Mouse (Mus musculus): ENCODE data around the gene Pde3a. TPM values are rescaled to one million over a fixed set of nuclear protein-coding genes. Genes with fewer than 3 reads are reported as not detected.

Pde3a gene
- polyA plus RNA-seq, 1 experiment = not detected

GRCm38 (mm10) chr6:141447547-141447946, 198.5 kb downstream of the Pde3a start:
- TF ChIP-seq MYOG (IDR thresholded peaks at IDR 0.05; ENCODE audit: control insufficient read depth, extremely low read depth, insufficient read length) (no peak), MYOD1 (IDR thresholded peaks at IDR 0.05; ENCODE audit: control insufficient read depth, insufficient read length, low read depth) (no peak), MAX (IDR thresholded peaks at IDR 0.05) (no peak), USF1 (IDR thresholded peaks at IDR 0.05; ENCODE audit: low read depth) (no peak), FOSL1 (IDR thresholded peaks at IDR 0.05; ENCODE audit: insufficient read depth, low read length, poor library complexity, severe bottlenecking) (no peak), CTCF (IDR thresholded peaks at IDR 0.05; ENCODE audit: control insufficient read depth, insufficient read depth, insufficient read length) (no peak), CEBPB (IDR thresholded peaks at IDR 0.05; ENCODE audit: low read depth) (no peak)
- H3K36me3 ChIP-seq (ENCODE audit: control insufficient read depth, insufficient read depth) = no peaks in the 10 kb centered on the region
- no peaks in the 10 kb centered on the region for H3K79me3 ChIP-seq (ENCODE audit: low read depth)

GRCm38 (mm10) chr6:141448886-141449285, 199.8 kb downstream of the Pde3a start:
- Histone ChIP-seq H3K27me3 (ENCODE audit: control insufficient read depth, insufficient read depth, insufficient read length) (no peaks in the 10 kb centered on the region), H3K79me2 (ENCODE audit: control insufficient read depth, insufficient read depth) (no peaks in the 10 kb centered on the region), H3ac (ENCODE audit: control insufficient read depth, insufficient read length, low read depth) (no peak overlapping the region), H3K36me3 (ENCODE audit: control insufficient read depth, insufficient read depth) (no peaks in the 10 kb centered on the region), H3K79me3 (ENCODE audit: low read depth) (no peaks in the 10 kb centered on the region), H3K4me3 (ENCODE audit: insufficient read depth, poor library complexity, severe bottlenecking) (no peak overlapping the region)
- TF ChIP-seq MYOG (IDR thresholded peaks at IDR 0.05; ENCODE audit: control insufficient read depth, extremely low read depth, insufficient read length) = no peak
- no peak for TF ChIP-seq CTCF (IDR thresholded peaks at IDR 0.05; ENCODE audit: control insufficient read depth, insufficient read depth, insufficient read length)
- TF ChIP-seq MYOD1 (IDR thresholded peaks at IDR 0.05; ENCODE audit: control insufficient read depth, insufficient read length, low read depth) = no peak
- TF ChIP-seq USF1 (IDR thresholded peaks at IDR 0.05; ENCODE audit: low read depth) = no peak
- TF ChIP-seq MAX (IDR thresholded peaks at IDR 0.05) = no peak
- TF ChIP-seq CEBPB (IDR thresholded peaks at IDR 0.05; ENCODE audit: low read depth) = no peak
- TF ChIP-seq FOSL1 (IDR thresholded peaks at IDR 0.05; ENCODE audit: insufficient read depth, low read length, poor library complexity, severe bottlenecking) = no peak

More at GRCm38 (mm10) chr6:141447547-141447946, 198.5 kb downstream of the Pde3a start:
- H3K4me3 ChIP-seq (ENCODE audit: insufficient read depth, poor library complexity, severe bottlenecking) = no peak overlapping the region
- H3K79me2 ChIP-seq (ENCODE audit: control insufficient read depth, insufficient read depth) = no peaks in the 10 kb centered on the region
- no peak overlapping the region for H3ac ChIP-seq (ENCODE audit: control insufficient read depth, insufficient read length, low read depth)
- no peaks in the 10 kb centered on the region for H3K27me3 ChIP-seq (ENCODE audit: control insufficient read depth, insufficient read depth, insufficient read length)

GRCm38 (mm10) chr6:141455335-141455734, 206.3 kb downstream of the Pde3a start:
- Histone ChIP-seq H3K79me3 (ENCODE audit: low read depth) (no peaks in the 10 kb centered on the region), H3ac (ENCODE audit: control insufficient read depth, insufficient read length, low read depth) (no peak overlapping the region), H3K27me3 (ENCODE audit: control insufficient read depth, insufficient read depth, insufficient read length) (no peaks in the 10 kb centered on the region), H3K4me3 (ENCODE audit: insufficient read depth, poor library complexity, severe bottlenecking) (no peak overlapping the region), H3K36me3 (ENCODE audit: control insufficient read depth, insufficient read depth) (no peaks in the 10 kb centered on the region), H3K79me2 (ENCODE audit: control insufficient read depth, insufficient read depth) (no peaks in the 10 kb centered on the region)
- TF ChIP-seq CTCF (IDR thresholded peaks at IDR 0.05; ENCODE audit: control insufficient read depth, insufficient read depth, insufficient read length) (no peak), USF1 (IDR thresholded peaks at IDR 0.05; ENCODE audit: low read depth) (no peak), FOSL1 (IDR thresholded peaks at IDR 0.05; ENCODE audit: insufficient read depth, low read length, poor library complexity, severe bottlenecking) (no peak), MYOG (IDR thresholded peaks at IDR 0.05; ENCODE audit: control insufficient read depth, extremely low read depth, insufficient read length) (no peak), MYOD1 (IDR thresholded peaks at IDR 0.05; ENCODE audit: control insufficient read depth, insufficient read length, low read depth) (no peak)

GRCm38 (mm10) chr6:141456591-141456990, 207.5 kb downstream of the Pde3a start:
- TF ChIP-seq CEBPB (IDR thresholded peaks at IDR 0.05; ENCODE audit: low read depth) = no peak
- no peak for TF ChIP-seq FOSL1 (IDR thresholded peaks at IDR 0.05; ENCODE audit: insufficient read depth, low read length, poor library complexity, severe bottlenecking)
- TF ChIP-seq MYOG (IDR thresholded peaks at IDR 0.05; ENCODE audit: control insufficient read depth, extremely low read depth, insufficient read length) = no peak
- TF ChIP-seq CTCF (IDR thresholded peaks at IDR 0.05; ENCODE audit: control insufficient read depth, insufficient read depth, insufficient read length) = no peak
- TF ChIP-seq MAX (IDR thresholded peaks at IDR 0.05) = no peak
- no peak for TF ChIP-seq MYOD1 (IDR thresholded peaks at IDR 0.05; ENCODE audit: control insufficient read depth, insufficient read length, low read depth)
- no peak for TF ChIP-seq USF1 (IDR thresholded peaks at IDR 0.05; ENCODE audit: low read depth)
- H3K4me3 ChIP-seq (ENCODE audit: insufficient read depth, poor library complexity, severe bottlenecking) = no peak overlapping the region
- H3ac ChIP-seq (ENCODE audit: control insufficient read depth, insufficient read length, low read depth) = no peak overlapping the region
- no peaks in the 10 kb centered on the region for H3K79me3 ChIP-seq (ENCODE audit: low read depth)
- H3K36me3 ChIP-seq (ENCODE audit: control insufficient read depth, insufficient read depth) = no peaks in the 10 kb centered on the region
- no peaks in the 10 kb centered on the region for H3K79me2 ChIP-seq (ENCODE audit: control insufficient read depth, insufficient read depth)
- no peaks in the 10 kb centered on the region for H3K27me3 ChIP-seq (ENCODE audit: control insufficient read depth, insufficient read depth, insufficient read length)

GRCm38 (mm10) chr6:141470251-141470650, 221.2 kb downstream of the Pde3a start:
- H3K36me3 ChIP-seq (ENCODE audit: control insufficient read depth, insufficient read depth) = no peaks in the 10 kb centered on the region
- TF ChIP-seq CTCF (IDR thresholded peaks at IDR 0.05; ENCODE audit: control insufficient read depth, insufficient read depth, insufficient read length) = no peak
- no peak for TF ChIP-seq CEBPB (IDR thresholded peaks at IDR 0.05; ENCODE audit: low read depth)
- TF ChIP-seq MAX (IDR thresholded peaks at IDR 0.05) = no peak
- TF ChIP-seq USF1 (IDR thresholded peaks at IDR 0.05; ENCODE audit: low read depth) = no peak
- TF ChIP-seq MYOG (IDR thresholded peaks at IDR 0.05; ENCODE audit: control insufficient read depth, extremely low read depth, insufficient read length) = no peak
- no peak for TF ChIP-seq FOSL1 (IDR thresholded peaks at IDR 0.05; ENCODE audit: insufficient read depth, low read length, poor library complexity, severe bottlenecking)
- no peak for TF ChIP-seq MYOD1 (IDR thresholded peaks at IDR 0.05; ENCODE audit: control insufficient read depth, insufficient read length, low read depth)
- H3K79me2 ChIP-seq (ENCODE audit: control insufficient read depth, insufficient read depth) = no peaks in the 10 kb centered on the region
- H3K27me3 ChIP-seq (ENCODE audit: control insufficient read depth, insufficient read depth, insufficient read length) = no peaks in the 10 kb centered on the region
- no peaks in the 10 kb centered on the region for H3K79me3 ChIP-seq (ENCODE audit: low read depth)
- no peak overlapping the region for H3K4me3 ChIP-seq (ENCODE audit: insufficient read depth, poor library complexity, severe bottlenecking)
- H3ac ChIP-seq (ENCODE audit: control insufficient read depth, insufficient read length, low read depth) = no peak overlapping the region

- H3K36me3 ChIP-seq (ENCODE audit: control insufficient read depth, insufficient read depth) = no peaks in the 10 kb centered on the region
- no peaks in the 10 kb centered on the region for H3K79me3 ChIP-seq (ENCODE audit: low read depth)
- no peak overlapping the region for H3ac ChIP-seq (ENCODE audit: control insufficient read depth, insufficient read length, low read depth)
- no peaks in the 10 kb centered on the region for H3K79me2 ChIP-seq (ENCODE audit: control insufficient read depth, insufficient read depth)
- H3K4me3 ChIP-seq (ENCODE audit: insufficient read depth, poor library complexity, severe bottlenecking) = no peak overlapping the region
- TF ChIP-seq MYOG (IDR thresholded peaks at IDR 0.05; ENCODE audit: control insufficient read depth, extremely low read depth, insufficient read length) (no peak), CTCF (IDR thresholded peaks at IDR 0.05; ENCODE audit: control insufficient read depth, insufficient read depth, insufficient read length) (no peak)
- no peaks in the 10 kb centered on the region for H3K27me3 ChIP-seq (ENCODE audit: control insufficient read depth, insufficient read depth, insufficient read length)
Observed at GRCm38 (mm10) chr6:141474223-141474622, 225.2 kb downstream of the Pde3a start.
